Mouse (Mus musculus) kidney, postnatal 14 days (tissue): ENCODE results near the gene Gbp5.
A peak's percentile ranks its signal among the peaks of the same experiment; 100 is the strongest.
"Not testable (repeated sequence)": the region's sequence is repeated elsewhere in the genome, so short reads cannot be mapped to it uniquely, and the experiment has no call there.

ENCODE experiments used
- DNase-seq: peaks from one replicate; pipeline ENCODE4 v3.0.0; 2022; ENCODE audit warnings: mixed read lengths

Gene Gbp5

GRCm38 (mm10) chr3:142542776-142543175, 49.0 kb downstream of the Gbp5 start:
- DNase-seq = not testable (repeated sequence)

- DNase-seq = no peak
These were observed 52.9 kb downstream of the Gbp5 start for GRCm38 (mm10) chr3:142546690-142547089.

DNA sequence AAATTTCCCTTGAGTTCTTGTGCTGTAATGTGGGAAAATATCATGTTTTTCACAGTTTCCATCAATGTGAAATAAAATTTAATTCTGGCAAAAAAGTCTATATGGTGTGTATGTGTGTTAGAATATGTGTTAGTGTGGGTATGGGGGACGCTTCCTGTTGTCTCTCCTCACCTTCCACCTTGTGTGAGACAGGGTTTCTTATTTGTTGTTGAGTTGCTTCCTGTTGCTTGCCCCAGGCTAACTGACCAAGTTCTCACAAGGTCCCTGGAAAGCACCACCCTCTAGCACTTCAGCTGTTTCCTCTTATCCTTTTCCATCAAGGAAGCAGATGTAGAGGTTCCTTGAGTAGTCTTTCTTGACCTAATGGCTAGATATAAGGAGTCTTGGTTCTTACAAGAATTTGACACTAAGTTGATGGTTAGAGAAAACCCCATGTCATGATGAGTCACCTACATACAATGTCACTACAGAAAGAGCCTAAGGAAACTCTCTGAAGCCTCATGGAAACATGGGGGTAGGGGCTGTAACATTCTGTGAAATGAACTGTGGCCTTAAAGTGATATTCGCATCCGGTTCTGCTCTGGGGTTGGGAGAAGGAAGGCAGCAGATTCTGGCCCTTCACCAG, 56.4 kb downstream of the Gbp5 start:
- DNase-seq = no peak

DNA sequence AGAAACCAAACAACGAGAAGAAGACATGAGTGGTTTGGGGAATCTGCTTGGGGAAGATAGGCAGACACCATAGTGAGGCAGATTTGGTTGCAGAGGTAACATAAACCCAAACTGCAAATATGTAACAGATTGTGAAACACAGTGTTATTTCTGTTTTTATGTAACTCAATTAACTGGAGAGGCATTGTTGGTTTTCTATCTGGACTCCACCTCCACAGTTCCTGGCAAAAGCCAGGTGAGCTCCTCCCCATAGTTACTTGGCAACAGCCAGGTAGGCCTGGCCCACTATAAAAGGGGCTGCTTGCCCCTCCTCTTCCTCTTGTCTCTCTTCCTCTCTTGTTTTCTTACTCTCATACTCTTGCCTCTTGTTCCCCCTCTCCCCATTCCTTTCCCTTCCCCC, 60.8 kb downstream of the Gbp5 start:
- no peak for DNase-seq

DNA sequence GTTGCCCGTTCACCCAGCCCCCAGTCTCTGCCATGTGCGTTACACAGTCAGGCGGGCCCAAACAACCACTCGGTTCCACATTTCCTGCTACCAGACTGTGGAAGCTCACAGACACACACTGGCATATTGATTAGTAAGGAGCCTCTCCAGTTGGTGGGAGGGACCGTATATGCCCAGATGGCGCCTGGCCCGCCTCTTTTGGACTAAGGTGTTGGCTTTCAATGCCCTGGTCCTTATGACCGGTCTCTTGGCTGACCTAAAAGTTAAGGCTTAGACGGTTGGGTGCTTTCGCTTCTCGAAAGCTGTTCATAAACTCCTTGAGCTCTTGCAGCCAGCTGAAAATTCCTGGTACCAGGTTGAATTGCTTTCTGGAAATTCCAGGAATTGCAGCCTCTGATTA, 61.8 kb downstream of the Gbp5 start:
- DNase-seq = peak; percentile 27

- peak; percentile 47 for DNase-seq
These were observed 66.0 kb downstream of the Gbp5 start, which contains the start of gene Gbp3 for GRCm38 (mm10) chr3:142559632-142560228. Gene Gbp3 (plus strand): TSS chr3:142560026.

- DNase-seq = peak; percentile 91
These were observed 66.6 kb downstream of the Gbp5 start for GRCm38 (mm10) chr3:142560296-142560948.

- DNase-seq = no peak
These were observed 67.4 kb downstream of the Gbp5 start for GRCm38 (mm10) chr3:142561045-142561646.

DNA sequence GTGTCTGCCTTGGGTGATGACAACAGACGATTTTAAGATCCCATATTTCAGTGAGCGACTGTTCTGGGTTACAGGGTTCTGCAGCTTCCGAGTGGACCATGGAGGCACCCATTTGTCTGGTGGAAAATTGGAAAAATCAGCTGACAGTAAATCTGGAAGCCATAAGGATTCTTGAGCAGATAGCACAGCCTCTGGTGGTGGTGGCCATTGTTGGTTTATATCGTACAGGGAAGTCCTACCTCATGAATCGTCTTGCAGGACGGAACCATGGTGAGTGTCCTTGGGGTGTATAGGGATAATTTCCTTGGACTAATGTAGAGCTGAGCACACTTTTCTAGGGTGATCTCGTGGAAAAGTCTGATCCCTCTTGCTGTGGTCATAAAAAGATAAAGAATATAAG, 67.9 kb downstream of the Gbp5 start:
- no peak for DNase-seq

- not testable (repeated sequence) for DNase-seq
These were observed 73.7 kb downstream of the Gbp5 start for GRCm38 (mm10) chr3:142567490-142567889.

- DNase-seq = no peak
These were observed 77.0 kb downstream of the Gbp5 start for GRCm38 (mm10) chr3:142570738-142571137.
